Mouse (Mus musculus): ENCODE measurements around the gene Hist1h2ab. TPM values are rescaled to one million over a fixed set of nuclear protein-coding genes. Genes with fewer than 3 reads are reported as not detected.
"Not testable (repeated sequence)": the region's sequence is repeated elsewhere in the genome, so short reads cannot be mapped to it uniquely, and the experiment has no call there.

Gene Hist1h2ab
- polyA plus RNA-seq, 1 experiment from 2014 or later = 3.5 TPM

DNA sequence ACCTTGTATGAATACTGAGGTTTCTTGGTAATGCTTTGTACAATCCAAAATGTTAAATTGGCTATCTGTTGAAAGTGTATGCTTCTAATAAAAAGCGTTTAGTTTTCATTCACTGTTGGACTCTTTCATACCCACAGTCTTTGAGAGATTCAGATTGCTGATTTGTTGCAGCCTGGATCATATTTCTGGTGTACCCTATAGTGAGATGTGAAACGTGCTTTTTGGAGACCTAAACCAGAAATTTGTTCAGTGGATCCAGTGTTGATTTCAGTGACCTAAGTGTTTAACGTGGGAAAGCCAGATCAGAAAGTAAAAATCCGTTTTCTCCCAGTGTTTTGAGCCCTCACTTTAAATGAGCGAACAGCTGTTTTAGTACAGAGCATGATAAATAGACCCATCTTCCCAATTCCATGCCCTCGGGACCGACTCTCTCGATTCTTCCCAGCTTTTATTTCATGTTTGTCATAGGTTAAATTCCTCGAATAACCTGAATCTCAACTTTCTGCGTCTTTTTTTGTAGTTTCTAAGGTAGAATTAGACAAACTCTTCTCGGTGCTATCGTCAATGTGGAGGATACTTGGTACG, 10.6 kb upstream of the Hist1h2ab start:
- H3K4me1 ChIP-seq (ENCODE audit: control insufficient read depth, insufficient read depth, low read length) = peaks cover 8% of the 10 kb centered on the region; the same call in 1 of the 2 replicates
- H3K27me3 ChIP-seq (ENCODE audit: control insufficient read depth, insufficient read depth, low read length) = no peaks in the 10 kb centered on the region
- H3K4me3 ChIP-seq (ENCODE audit: low read depth, low read length) = peak overlapping the region; percentile 50
- WGBS = 32% methylated on average over 13 of the region's 13 CpGs
- peak overlapping the region; percentile 70; the same call in 1 of the 2 replicates for H3K27ac ChIP-seq (ENCODE audit: low read depth, low read length)
- no peaks in the 10 kb centered on the region for H3K9me3 ChIP-seq (ENCODE audit: control insufficient read depth, low read length)
- peak overlapping the region; percentile 97 for H3K4me2 ChIP-seq (ENCODE audit: low read depth, low read length)
- no peaks in the 10 kb centered on the region for H3K36me3 ChIP-seq (ENCODE audit: control insufficient read depth, insufficient read depth, low read length)
- no peak for ATAC-seq (ENCODE audit: low read depth)
- H3K9ac ChIP-seq (replicated peaks; ENCODE audit: low read depth, low read length) = peak overlapping the region; percentile 43; the same call in 1 of the 2 replicates

DNA sequence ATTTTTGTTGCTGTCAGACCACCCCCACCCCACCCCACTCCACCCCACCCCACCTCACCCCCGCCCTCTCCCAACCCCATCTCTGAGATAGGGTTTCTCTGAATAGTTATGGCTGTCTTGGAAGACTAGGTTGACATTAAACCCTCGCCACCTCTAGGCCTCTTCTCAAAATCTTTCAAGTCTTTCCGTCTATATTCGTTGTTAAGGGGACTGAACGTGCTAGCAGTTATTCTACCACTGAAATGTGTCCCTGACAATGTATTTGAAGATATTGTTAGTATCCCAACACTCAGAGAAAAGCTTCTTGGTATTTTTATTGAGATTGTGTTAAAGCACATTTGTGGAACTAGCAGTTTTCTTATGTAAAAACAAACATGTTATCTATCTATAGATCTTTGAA, 10.0 kb upstream of the Hist1h2ab start:
- H3K36me3 ChIP-seq (ENCODE audit: control insufficient read depth, insufficient read depth, low read length) = no peaks in the 10 kb centered on the region
- no peak overlapping the region for H3K4me3 ChIP-seq (ENCODE audit: low read depth, low read length)
- no peak for ATAC-seq (ENCODE audit: low read depth)
- no peaks in the 10 kb centered on the region for H3K27me3 ChIP-seq (ENCODE audit: control insufficient read depth, insufficient read depth, low read length)
- H3K4me2 ChIP-seq (ENCODE audit: low read depth, low read length) = no peak overlapping the region; the same call in 1 of the 2 replicates
- H3K9ac ChIP-seq (replicated peaks; ENCODE audit: low read depth, low read length) = no peak overlapping the region
- peaks cover 10% of the 10 kb centered on the region; the same call in 1 of the 2 replicates for H3K4me1 ChIP-seq (ENCODE audit: control insufficient read depth, insufficient read depth, low read length)
- H3K9me3 ChIP-seq (ENCODE audit: control insufficient read depth, low read length) = no peaks in the 10 kb centered on the region
- H3K27ac ChIP-seq (ENCODE audit: low read depth, low read length) = no peak overlapping the region
- WGBS = 72% methylated on average over 5 of the region's 5 CpGs

DNA sequence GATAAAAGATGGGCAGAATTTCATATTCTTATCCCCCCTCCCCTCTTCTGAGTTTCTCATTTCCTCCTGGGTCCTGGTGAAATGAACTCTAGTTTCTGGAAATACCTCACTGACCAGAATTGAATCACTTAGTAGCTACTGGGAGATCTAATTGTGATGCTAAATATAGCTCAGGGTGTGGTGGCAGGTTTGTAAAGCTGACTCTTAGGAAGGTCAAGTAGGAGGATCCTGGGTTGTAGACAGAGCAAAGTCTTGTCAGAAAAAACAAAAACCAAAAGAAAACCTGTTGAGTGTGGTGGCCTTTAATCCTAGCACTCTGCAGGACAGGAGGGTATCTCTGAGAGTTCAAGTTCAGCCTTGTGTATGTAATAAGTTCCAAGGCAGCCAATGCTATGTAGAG, 8.9 kb upstream of the Hist1h2ab start:
- H3K27ac ChIP-seq (ENCODE audit: low read depth, low read length) = no peak overlapping the region
- peaks cover 11% of the 10 kb centered on the region for H3K4me1 ChIP-seq (ENCODE audit: control insufficient read depth, insufficient read depth, low read length)
- H3K36me3 ChIP-seq (ENCODE audit: control insufficient read depth, insufficient read depth, low read length) = no peaks in the 10 kb centered on the region
- no peak overlapping the region for H3K4me2 ChIP-seq (ENCODE audit: low read depth, low read length)
- H3K4me3 ChIP-seq (ENCODE audit: low read depth, low read length) = no peak overlapping the region
- H3K9me3 ChIP-seq (ENCODE audit: control insufficient read depth, low read length) = no peaks in the 10 kb centered on the region
- no peak overlapping the region for H3K9ac ChIP-seq (replicated peaks; ENCODE audit: low read depth, low read length)
- H3K27me3 ChIP-seq (ENCODE audit: control insufficient read depth, insufficient read depth, low read length) = no peaks in the 10 kb centered on the region
- no peak for ATAC-seq (ENCODE audit: low read depth)

DNA sequence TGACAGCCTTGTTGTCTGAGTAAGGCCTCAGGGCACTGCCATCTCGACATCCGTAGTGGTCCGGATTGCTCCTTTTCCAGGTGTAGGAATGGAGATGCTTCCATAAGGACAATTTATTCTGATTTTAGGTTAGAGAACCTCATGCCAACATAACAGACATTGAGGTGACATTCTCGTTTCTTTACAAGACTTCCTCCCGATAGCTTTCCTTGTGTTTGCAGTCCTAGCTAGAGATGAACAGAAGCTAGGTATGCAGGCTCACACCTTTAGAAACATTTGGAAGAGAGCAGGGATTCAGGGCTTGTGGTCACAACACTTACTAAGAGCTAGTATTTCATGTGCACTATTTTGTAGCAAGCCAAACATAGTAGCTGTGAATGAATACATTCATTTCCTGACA, 7.7 kb upstream of the Hist1h2ab start:
- no peak overlapping the region for H3K27ac ChIP-seq (ENCODE audit: low read depth, low read length)
- WGBS = 84% methylated on average over 5 of the region's 5 CpGs

DNA sequence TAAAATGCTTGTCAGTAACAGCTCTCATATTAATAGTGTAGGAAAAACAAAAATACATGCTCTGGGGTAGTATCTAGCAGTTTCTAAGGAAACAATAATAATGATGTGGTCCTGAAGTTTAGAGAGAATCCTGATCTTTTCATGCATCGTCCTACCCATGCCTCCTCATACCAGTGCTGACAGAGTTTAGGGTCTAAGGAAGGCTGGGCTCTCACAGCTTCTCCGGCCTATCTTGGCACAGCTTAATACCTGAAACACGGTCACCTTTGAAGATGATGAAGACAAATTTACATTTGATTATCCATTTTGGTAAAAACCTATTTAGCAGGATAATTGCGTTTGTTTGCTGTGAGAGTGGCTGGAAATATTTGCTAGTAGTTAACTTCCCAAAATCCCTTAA, 7.0 kb upstream of the Hist1h2ab start:
- H3K4me2 ChIP-seq (ENCODE audit: low read depth, low read length) = no peak overlapping the region
- H3K27ac ChIP-seq (ENCODE audit: low read depth, low read length) = no peak overlapping the region

More for the DNA sequence above, 7.7 kb upstream of the Hist1h2ab start:
- Histone ChIP-seq H3K4me3 (ENCODE audit: low read depth, low read length) (no peak overlapping the region), H3K9me3 (ENCODE audit: control insufficient read depth, low read length) (no peaks in the 10 kb centered on the region), H3K36me3 (ENCODE audit: control insufficient read depth, insufficient read depth, low read length) (no peaks in the 10 kb centered on the region), H3K4me2 (ENCODE audit: low read depth, low read length) (no peak overlapping the region), H3K4me1 (ENCODE audit: control insufficient read depth, insufficient read depth, low read length) (peaks cover 20% of the 10 kb centered on the region), H3K9ac (replicated peaks; ENCODE audit: low read depth, low read length) (no peak overlapping the region), H3K27me3 (ENCODE audit: control insufficient read depth, insufficient read depth, low read length) (no peaks in the 10 kb centered on the region)
- no peak for ATAC-seq (ENCODE audit: low read depth)

DNA sequence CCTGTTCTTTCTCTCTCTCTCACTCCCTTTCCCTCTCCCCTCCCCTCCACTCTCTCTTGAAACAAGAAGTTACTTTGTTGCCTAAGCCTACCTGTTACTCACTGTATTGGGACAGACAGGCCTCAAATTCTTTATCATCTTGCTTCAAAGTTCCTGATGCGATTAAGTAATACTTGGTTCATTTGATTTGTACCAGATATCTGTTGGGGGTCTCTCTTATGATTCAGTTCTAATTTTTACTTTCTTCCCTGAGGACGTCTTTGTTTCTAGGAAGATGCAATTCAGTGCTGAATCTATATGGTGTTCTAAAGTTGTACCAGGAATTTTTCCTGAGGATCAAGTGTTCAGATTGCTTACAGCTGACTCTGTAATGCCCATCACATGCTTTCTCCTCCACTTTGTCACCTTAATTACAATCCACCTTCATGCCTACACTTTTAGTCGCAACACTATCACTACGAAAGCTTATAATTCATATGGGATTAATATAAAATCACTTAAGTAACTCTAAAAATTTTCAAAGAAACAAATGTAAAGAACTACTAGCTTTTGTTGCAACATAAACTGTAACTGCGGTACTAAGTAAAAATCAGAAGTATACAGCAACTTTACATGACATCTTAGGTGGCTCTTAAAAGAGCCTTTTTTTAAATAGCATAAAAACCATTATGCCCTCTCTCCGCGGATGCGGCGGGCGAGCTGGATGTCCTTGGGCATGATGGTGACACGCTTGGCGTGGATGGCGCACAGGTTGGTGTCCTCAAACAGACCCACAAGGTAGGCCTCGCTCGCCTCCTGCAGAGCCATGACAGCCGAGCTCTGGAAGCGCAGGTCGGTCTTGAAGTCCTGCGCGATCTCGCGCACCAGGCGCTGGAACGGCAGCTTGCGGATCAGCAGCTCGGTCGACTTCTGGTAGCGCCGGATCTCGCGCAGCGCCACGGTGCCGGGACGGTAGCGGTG, 6.2 kb upstream of the Hist1h2ab start:
- no peak overlapping the region for H3K27ac ChIP-seq (ENCODE audit: low read depth, low read length)

More for the DNA sequence above, 7.0 kb upstream of the Hist1h2ab start:
- H3K4me3 ChIP-seq (ENCODE audit: low read depth, low read length) = no peak overlapping the region
- no peaks in the 10 kb centered on the region for H3K27me3 ChIP-seq (ENCODE audit: control insufficient read depth, insufficient read depth, low read length)
- 58% methylated on average over 4 of the region's 4 CpGs for whole genome bisulfite sequencing
- H3K9ac ChIP-seq (replicated peaks; ENCODE audit: low read depth, low read length) = no peak overlapping the region
- H3K4me1 ChIP-seq (ENCODE audit: control insufficient read depth, insufficient read depth, low read length) = peaks cover 20% of the 10 kb centered on the region
- ATAC-seq (ENCODE audit: low read depth) = no peak
- no peaks in the 10 kb centered on the region for H3K9me3 ChIP-seq (ENCODE audit: control insufficient read depth, low read length)
- H3K36me3 ChIP-seq (ENCODE audit: control insufficient read depth, insufficient read depth, low read length) = no peaks in the 10 kb centered on the region

DNA sequence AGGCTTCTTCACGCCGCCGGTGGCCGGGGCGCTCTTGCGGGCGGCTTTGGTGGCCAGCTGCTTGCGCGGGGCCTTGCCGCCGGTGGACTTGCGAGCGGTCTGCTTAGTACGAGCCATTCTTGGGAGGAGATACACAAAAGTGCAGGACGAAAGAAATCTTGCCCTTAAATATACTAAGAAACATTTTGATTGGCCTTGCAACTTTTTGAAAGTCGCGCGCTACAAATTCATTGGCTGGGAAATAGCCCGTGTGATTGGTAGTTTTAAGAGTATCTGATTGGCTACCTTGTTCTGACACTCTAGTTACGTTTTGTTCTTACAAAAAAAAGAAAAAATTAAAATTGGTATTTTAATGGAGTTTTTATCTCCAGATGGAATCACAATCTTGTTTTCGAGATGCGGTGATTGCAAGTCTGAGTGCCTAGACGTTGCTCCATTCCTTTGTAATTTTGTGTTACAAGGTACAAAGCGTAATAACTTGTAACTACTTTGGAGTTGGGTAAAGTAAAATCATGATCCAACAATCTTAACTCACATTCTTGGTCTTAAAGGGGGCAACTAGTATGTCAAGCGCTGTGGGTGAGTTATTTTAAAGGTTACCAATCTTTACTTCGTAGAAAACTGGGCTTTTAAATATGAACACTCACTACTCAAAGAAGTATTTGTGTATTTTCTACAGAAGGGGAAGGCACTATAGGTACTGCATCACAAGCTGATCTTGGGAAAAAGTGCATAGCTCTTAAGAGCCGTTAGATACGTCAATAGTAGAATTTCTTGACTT, 5.4 kb upstream of the Hist1h2ab start, which contains the start of gene Hist1h3c:
Gene Hist1h3c, minus strand, starts transcription at position 222 of the 781 bp plus-strand sequence.
- H3K36me3 ChIP-seq (ENCODE audit: control insufficient read depth, insufficient read depth, low read length) = no peaks in the 10 kb centered on the region
- 1% methylated on average over 21 of the region's 28 CpGs for WGBS
- H3K9me3 ChIP-seq (ENCODE audit: control insufficient read depth, low read length) = no peaks in the 10 kb centered on the region
- H3K9ac ChIP-seq (replicated peaks; ENCODE audit: low read depth, low read length) = peak within 1 kb of the TSS; percentile 29
- H3K27ac ChIP-seq (ENCODE audit: low read depth, low read length) = peak within 1 kb of the TSS; percentile 91
- ATAC-seq (ENCODE audit: low read depth) = peak; percentile 74
- H3K4me2 ChIP-seq (ENCODE audit: low read depth, low read length) = peak within 1 kb of the TSS; percentile 70
- no peaks in the 10 kb centered on the region for H3K27me3 ChIP-seq (ENCODE audit: control insufficient read depth, insufficient read depth, low read length)
- H3K4me3 ChIP-seq (ENCODE audit: low read depth, low read length) = peak within 1 kb of the TSS; percentile 31
- H3K4me1 ChIP-seq (ENCODE audit: control insufficient read depth, insufficient read depth, low read length) = peaks cover 12% of the 10 kb centered on the region

More for the DNA sequence above, 6.2 kb upstream of the Hist1h2ab start:
- H3K9ac ChIP-seq (replicated peaks; ENCODE audit: low read depth, low read length) = no peak overlapping the region
- H3K4me2 ChIP-seq (ENCODE audit: low read depth, low read length) = peak overlapping the region; percentile 70
- peak overlapping the region; percentile 31; the same call in 1 of the 2 replicates for H3K4me3 ChIP-seq (ENCODE audit: low read depth, low read length)
- under 1% methylated on average over 13 of the region's 36 CpGs for WGBS
- H3K4me1 ChIP-seq (ENCODE audit: control insufficient read depth, insufficient read depth, low read length) = peaks cover 17% of the 10 kb centered on the region
- H3K27me3 ChIP-seq (ENCODE audit: control insufficient read depth, insufficient read depth, low read length) = no peaks in the 10 kb centered on the region
- no peaks in the 10 kb centered on the region for H3K36me3 ChIP-seq (ENCODE audit: control insufficient read depth, insufficient read depth, low read length)
- no peak for ATAC-seq (ENCODE audit: low read depth)
- no peaks in the 10 kb centered on the region for H3K9me3 ChIP-seq (ENCODE audit: control insufficient read depth, low read length)

DNA sequence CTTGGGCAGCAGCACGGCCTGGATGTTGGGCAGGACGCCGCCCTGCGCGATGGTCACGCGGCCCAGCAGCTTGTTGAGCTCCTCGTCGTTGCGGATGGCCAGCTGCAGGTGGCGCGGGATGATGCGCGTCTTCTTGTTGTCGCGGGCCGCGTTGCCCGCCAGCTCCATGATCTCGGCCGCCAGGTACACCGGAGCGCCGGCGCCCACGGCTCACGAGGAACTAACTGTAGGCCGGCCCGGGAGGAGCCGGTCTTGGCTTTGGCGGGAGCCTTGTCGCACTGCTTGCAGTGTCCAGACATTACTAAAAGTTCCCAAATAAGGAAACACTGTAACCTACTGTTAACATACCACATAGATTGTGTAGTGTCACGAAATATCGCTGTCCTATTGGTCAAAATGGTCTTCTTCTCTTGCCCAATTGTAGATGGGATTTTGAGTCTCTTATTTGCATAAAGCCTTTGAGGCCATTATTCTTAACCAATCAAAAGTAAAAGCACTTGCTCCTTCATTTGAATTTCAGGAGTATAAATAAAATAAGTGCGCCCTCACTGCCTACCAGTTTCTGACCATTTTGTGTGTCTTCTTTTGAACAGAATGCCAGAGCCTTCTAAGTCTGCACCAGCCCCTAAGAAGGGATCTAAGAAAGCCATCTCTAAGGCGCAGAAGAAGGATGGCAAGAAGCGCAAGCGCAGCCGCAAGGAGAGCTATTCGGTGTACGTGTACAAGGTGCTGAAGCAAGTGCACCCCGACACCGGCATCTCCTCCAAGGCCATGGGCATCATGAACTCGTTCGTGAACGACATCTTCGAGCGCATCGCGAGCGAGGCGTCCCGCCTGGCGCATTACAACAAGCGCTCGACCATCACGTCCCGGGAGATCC, 4.5 kb upstream of the Hist1h2ab start, which contains the start of gene Hist1h2bb:
Gene Hist1h2bb, plus strand, starts transcription at position 534 of the 880 bp plus-strand sequence.
- Histone ChIP-seq H3K4me3 (ENCODE audit: low read depth, low read length) (peak within 1 kb of the TSS; percentile 31), H3K4me1 (ENCODE audit: control insufficient read depth, insufficient read depth, low read length) (peaks cover 12% of the 10 kb centered on the region), H3K9ac (replicated peaks; ENCODE audit: low read depth, low read length) (peak within 1 kb of the TSS; percentile 35), H3K4me2 (ENCODE audit: low read depth, low read length) (peak within 1 kb of the TSS; percentile 70), H3K27ac (ENCODE audit: low read depth, low read length) (peak within 1 kb of the TSS; percentile 91)
- not testable (repeated sequence) for H3K27me3 ChIP-seq (ENCODE audit: control insufficient read depth, insufficient read depth, low read length); H3K36me3 ChIP-seq (ENCODE audit: control insufficient read depth, insufficient read depth, low read length); H3K9me3 ChIP-seq (ENCODE audit: control insufficient read depth, low read length)
- peak; percentile 92 for ATAC-seq (ENCODE audit: low read depth)
- WGBS = under 1% methylated on average over 41 of the region's 58 CpGs
